Mouse (Mus musculus) thymus, postnatal 4 days (tissue): ENCODE results near the gene Dlgap1.

ENCODE experiments used
- DNase-seq: peaks from one replicate; pipeline ENCODE4 v3.0.0; 2021

The Dlgap1 gene

GRCm38 (mm10) chr17:70848511-70849398 is 879.9 kb downstream of the Dlgap1 start:
- peak; percentile 70 for DNase-seq

GRCm38 (mm10) chr17:70849399-70850232 is 880.7 kb downstream of the Dlgap1 start:
- peak; percentile 92 for DNase-seq

DNA sequence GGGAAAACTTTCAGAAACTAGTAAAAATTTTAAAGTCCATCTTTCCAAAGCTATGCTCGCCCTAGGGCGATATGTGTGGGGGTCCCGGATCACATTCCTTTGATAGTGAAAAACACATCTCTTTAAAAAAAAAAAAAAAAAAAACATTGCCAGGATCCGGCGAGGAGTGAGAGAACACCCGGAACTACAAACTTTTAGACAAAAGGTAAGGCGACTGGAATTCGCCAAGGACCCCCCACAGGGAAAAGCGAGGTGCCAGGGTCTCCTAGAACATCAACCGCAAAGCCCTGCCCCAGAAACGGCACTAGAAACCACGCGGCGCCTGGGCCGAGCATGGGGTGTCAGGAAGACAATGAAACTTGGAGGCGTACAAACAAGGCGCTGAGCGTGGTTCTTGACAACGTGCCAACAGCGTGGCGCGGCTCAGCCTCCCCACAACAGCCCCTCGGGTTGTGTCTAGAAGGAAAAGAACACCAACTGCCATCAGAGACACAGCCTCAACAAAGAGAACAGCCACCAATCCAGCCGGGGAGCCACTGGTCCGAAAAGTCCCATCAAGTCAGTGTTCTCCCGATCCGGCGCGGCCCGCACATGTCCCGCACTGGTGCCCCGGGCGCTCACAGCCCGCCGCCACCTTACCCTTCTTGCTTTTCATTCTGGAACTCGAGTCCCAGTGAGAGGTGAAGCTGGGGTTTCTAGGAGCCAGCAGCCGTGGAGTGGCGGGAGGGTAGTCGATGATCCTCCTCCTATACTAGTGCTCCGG is 881.5 kb downstream of the Dlgap1 start:
- DNase-seq = peak; percentile 75

DNA sequence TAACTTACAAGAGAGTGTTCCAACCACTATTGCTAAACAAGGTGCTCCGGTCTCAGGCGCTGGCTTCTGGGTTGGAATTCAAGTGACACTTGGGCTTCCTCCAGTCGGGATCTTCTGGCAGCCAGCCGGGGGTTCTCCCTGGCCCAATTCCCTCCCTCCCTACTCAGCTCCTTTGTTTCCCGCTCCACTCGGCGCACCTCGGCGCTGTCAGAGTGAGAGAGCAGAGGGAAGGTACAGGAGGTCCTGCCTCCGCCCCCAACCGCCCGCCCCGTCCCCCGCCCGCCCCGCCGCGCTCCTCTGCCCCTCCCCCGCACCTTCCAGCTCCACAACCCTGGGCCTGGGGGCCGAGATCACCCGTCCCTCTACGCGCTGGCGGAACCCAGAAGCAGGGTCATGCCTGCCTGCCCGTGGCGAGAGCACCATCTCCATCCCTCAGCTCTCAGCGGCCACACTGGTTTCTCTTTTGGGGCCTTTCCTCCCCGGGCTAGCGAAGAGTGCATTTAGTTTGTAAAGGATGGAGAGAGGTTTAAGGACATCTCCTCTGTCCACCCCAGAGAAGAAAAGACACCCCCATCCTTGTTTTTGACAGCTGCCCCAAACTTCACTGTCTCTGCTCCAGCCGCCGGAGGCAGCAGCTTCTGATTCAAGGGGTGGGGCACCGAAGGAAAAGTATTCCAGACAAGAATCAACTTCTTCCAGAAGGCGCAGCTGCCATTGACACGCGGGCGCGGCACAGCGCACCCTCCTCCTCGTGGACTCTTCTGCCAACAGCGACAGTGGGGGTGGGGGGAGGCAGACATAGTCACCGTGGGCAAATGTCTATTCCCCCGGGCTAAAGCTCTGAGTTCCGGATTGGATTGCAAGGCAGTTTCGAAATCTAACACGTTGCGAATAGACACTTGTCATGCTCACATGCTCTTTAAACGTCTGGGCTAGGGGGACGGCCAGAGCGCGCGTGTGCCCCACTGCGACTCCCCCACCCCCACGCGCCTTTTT is 882.4 kb downstream of the Dlgap1 start:
- peak; percentile 81 for DNase-seq

- peak; percentile 62 for DNase-seq
Measured at GRCm38 (mm10) chr17:70852011-70852685, 883.3 kb downstream of the Dlgap1 start.

GRCm38 (mm10) chr17:70852686-70853386 is 884.0 kb downstream of the Dlgap1 start:
- DNase-seq = peak; percentile 81

DNA sequence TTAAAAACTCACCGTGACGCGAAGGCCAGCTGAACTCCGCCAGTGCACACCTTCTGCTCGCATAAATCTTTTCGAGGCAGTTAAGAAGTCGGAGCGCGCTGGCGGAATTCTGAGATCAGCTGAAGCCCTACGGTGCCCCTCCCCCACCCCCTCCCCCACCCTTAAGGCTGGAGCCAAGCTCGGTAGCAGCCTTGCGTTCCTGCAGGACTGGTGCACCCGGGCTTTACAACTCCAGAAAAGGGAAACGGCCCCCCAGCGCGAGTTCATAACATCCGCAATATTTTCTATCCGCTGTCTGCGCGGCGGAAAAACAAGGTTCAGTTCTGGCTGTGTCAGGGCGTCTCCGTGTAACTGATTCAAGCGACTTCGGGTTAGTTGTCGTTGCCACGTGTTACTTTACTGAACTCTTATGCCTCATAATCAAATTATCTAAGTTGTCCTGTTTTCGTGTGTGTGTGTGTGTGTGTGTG is 884.6 kb downstream of the Dlgap1 start, which contains the start of gene Tgif1:
Tgif1 (minus strand) TSS at position 111 of the 470 bp plus-strand sequence.
- DNase-seq = peak; percentile 64

DNA sequence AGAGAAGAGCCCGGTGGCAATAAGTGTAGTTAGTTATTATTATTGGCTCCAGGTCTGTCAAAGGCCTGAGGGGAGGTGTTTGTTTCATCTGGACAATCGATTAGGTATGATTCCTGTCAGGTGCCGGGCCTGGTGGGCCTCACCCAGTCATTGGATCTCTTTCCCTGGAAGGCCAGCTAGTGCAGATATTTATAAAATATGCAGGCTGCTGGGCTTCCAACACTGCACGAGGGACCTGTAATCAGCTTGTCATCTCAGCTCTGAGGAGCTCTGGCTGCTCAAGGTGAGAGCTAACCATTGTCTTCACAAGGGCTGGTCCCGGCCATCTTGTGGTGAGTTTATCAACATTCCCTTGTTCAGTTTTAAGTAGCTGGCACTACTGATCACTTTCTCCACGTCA is 885.1 kb downstream of the Dlgap1 start:
- no peak for DNase-seq

GRCm38 (mm10) chr17:70856871-70857415 is 888.1 kb downstream of the Dlgap1 start:
- no peak for DNase-seq

DNA sequence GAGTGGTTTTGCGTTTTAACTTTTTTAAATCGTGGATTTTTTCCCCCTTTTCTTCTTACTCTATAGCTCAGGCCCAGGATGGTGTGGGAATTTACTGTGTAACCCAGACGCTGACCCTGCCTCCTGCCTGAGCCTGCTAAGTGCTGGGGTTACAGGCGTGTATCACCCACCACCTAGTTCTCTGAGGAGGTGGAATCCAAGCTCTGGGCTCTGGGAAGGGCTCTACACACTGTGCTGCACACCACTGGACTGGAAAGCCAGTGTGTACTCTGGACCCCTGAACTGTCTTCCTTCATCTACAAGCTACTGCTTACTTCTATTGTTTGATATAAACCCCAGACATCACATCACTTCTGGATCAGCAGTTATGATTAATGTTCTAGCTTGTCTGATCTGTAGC is 889.9 kb downstream of the Dlgap1 start:
- DNase-seq = no peak

DNA sequence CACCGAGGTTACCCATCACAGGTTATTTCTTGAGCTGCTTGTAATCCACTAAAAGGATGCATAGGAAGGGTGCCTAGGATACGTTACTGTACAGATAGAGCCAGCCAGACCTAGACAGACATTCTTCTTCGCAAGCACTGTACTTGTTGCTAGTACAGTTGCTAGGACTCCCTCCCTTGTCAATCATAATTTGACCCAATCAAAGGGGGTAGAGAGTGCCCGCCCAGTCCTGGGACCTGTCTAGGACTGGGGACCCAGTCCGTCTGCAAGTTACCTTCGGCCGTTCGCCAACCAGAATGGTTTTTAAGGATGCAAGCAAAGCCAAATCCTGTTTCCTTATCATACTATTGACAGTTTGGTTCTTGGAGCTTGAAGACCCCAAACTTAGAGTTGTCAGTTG is 895.2 kb downstream of the Dlgap1 start:
- DNase-seq = no peak

DNA sequence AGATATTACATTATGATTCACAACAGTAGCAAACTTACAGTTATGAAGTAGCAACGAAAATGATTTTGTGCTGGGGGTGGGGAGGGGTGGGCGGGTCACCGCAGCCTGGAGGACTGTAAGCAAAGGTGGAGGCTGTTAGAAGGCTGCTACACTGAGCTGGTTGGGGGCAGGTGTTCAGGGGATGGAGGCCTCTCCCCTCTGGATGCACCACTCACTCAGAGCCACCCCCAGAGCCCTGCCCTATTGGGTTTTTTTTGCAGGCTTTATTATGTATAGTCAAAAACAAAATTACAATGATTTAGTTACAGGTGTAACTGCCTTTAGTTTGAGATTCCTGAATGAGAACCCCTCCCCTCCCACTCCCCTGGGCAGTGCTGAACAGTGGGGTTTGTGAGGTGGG is 895.8 kb downstream of the Dlgap1 start:
- no peak for DNase-seq

DNA sequence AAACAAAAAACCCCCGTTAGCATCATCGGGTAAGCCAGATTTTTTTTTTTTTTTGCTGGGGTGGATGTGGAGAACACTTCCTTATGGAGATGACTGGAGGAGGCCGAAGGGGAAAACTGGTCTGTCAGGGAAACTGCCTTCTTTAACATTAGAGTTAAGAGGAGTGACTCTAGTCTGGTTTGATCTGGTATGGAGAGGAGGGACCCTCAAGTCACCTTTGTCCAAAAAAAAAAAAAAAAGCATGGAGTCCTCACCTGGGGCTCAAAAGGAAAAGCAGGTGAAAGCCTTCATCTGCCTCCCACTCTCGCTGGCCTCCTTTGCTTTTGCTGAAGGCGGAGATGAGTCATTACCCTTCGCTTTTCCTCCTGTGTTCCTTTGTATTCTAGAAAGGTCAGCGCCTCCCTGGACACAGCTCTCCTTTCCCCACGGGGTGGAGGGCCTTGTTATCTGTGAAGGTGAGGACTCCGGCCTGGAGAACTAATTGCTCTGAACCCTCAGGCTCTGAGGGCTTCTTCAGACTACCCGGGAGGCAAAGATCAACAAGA is 896.3 kb downstream of the Dlgap1 start:
- DNase-seq = no peak

DNA sequence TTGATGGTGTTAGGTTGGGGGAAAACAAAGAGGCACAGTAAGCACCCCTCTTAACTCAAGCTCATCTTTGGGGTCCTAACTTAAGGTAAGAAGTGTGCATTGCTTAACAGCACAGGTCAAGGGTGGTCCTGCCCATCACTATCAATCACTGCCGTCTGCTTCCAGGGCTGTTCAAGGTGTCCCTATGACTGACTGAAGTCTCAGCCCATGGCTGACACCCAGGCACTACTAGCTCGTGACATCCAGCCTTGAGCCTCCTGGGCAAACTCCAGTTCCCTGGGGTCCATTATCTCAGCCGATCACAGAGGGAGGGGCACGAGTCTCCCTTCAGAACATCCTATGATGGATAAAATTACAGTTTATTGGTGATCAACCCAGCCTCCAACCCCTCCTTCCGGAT is 897.2 kb downstream of the Dlgap1 start:
- no peak for DNase-seq

DNA sequence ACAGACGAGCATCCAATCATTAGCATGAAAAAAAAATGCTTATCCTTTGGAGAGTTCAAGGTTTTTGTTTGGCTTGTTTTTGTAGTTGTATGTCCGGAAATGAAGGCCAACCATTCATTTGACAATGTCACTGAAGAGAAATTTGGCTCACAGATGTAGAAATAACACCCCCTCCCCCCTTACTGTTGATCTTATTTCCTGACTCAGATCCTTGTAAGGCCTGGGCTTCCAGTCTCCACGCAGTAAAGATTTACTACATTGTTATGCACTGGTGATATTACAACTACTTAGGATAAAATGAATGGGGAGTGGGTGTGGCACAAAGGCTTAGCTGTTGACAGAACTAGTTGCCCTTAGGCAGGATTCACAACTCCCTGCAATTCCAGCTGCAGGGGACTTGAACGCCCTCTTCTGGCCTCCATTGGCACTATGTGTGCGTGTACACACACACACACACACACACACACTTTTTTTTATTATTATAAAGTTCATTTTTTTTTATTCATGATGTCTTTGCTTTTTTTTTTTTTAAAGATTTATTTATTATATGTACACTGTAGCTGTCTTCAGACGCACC is 897.8 kb downstream of the Dlgap1 start:
- no peak for DNase-seq

GRCm38 (mm10) chr17:70868577-70869229 is 899.8 kb downstream of the Dlgap1 start:
- no peak for DNase-seq

- no peak for DNase-seq
Measured at GRCm38 (mm10) chr17:70870581-70870980, 901.7 kb downstream of the Dlgap1 start.
